Mouse (Mus musculus) retina, adult 2 months (tissue): ENCODE measurements around the gene Klhl29.
"Not testable (repeated sequence)": the region's sequence is repeated elsewhere in the genome, so short reads cannot be mapped to it uniquely, and the experiment has no call there.

Experiments
- DNase-seq: peaks from one replicate; pipeline ENCODE4 v3.0.0-alpha.2; 2012; ENCODE audit warnings: low read depth, low spot score

Klhl29 gene

DNA sequence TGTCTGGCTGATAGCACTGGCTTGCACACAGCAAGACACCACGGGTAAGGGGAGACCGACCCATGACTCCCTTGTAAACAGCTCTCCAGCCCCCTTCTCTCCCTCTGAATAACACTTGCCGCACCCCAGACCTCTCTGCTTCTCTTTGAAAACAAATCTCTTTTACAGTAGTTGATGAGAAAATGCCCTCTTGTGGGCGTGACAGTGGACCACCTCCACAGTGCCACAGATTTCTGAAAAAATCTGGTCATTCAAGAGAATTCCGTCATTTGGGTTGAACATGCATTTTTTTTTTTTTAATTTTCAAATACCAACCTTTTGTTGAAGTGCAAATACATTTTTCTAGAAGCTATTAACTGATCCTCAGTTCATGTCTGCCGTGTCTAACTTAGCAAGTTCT, 17.0 kb downstream of the Klhl29 start:
- DNase-seq, result no peak

DNA sequence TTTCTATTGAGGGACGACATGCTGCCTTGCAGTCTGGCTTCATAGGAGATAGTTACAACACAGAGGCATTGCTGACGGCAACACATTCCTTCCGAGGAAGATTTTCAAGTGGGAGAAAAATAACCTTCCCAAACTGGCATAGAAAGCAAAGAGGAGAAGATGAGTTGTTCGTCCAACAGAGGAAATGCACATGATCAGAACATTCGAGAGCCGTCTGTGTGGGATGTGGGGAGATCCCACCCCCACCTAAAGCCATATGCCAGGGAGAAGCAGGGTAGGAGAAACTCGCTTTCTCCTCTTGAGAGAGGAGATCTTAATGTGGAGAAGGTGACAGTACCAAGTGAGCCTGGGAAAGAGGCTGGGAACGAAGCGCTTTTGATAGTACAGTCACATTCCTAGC, 22.1 kb downstream of the Klhl29 start:
- no peak for DNase-seq

DNA sequence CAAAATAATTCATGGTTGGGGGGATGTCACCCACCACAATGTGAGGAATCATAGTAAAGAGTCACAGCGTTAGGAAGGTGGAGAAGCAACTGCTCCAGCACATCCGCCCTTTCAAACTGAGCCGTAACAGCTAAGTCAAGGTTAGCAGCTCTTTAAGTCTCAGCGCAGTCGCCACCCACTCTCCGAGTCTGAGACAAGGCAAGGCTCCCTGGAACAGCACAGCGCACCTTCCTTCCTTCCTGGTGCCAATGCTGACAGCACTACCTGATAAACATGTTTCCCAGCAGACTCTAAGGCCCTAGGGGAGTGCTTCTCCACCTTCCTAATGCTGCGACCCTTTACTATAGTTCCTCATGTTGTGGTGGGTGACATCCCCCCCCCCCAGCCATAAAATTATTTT, 22.7 kb downstream of the Klhl29 start:
- no peak for DNase-seq

DNA sequence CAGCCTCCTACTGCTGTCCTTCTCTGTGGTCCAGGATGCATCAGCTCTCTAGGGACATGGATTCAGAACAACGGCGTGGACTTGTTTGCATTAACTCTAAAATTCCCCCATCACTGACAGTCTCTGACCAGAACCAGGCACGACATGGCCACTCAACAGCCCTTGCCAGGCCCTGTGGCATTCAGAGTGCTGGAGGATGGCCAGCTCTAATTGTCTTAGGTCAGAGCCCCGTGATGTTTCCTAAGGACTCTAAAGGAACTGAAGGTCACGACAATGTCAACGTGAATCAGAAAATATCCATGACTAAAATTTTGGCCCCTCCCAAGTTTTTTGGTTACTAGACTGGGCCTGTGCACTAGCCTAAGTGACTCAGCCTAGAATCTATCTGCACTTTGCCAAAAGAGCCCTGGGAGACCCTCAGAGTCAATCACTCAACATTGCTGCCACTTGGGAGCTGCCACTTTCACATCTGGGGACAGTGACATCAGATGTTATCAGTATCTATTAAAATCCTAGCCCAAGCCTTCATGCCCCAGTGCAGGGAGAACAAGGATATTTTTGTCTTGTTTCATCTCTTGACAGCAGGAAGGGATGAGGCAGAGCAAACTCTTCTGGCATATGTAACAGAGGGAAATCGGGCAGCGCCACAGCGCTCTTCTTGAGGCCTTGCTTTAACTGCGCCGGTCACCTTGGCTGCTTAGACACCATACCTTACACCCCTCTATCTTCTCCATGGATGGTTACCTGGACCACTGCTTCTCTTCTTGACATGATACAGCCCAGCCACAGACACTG, 24.8 kb downstream of the Klhl29 start:
- no peak for DNase-seq

DNA sequence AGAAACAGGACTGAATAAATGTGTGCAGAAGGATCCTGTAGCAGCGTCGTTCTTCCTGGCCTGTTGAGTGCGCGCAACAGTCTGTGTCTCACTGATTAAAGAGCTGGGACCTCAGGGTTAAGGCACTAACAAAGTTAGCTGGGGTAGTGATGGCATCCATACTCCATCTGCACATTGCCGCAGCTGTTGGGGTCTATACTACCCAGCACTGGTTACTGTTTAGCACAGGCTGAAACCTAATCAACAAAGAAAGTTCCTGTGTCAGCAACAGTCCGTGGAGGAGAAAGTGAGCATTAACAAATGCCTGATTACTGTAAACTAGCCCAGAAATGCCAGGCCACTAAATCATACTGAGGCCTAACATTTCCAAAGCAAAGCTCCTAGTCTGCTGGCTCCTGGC, 30.4 kb downstream of the Klhl29 start:
- DNase-seq, result no peak

DNA sequence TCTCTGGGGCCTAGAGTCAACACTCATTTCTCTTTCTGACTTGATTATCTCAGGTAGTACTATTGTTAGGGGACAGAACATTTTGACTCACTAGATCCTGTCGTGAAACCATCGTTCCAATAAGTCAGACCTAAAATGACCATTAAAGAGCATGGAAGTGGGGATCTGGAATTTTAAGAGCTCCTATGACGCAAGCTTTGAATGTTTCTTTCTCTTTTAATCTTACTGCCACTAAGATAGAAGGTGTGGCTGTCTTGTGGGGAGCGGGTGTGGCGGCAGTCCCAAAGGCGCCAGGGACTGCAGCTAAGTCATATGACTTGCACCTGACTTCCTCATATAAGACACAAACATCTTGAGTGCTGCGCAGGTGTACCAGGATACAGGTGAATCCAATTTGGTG, 31.0 kb downstream of the Klhl29 start:
- not testable (repeated sequence) for DNase-seq

DNA sequence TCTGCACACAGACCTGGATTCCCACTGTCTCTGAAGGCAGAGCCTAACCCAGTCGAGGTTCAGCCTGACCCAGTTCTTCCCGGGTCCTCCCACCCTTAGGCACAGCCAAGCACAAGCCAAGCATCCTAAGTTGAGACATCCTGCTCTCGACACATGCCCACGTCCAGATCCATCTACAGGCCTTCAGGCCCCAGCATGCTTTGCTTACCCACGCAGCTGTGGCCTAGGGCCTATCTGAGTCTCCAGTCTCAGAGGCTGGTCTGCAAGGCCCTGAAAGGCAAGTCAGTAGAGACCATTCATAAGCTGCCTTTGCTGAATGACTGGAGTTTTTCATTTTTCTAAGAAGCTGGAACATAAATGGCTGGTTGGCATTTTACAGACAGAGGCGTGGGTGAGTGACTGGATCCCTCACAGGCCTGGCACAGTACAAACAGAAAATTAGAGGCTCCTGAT, 35.3 kb downstream of the Klhl29 start:
- DNase-seq, result no peak

DNA sequence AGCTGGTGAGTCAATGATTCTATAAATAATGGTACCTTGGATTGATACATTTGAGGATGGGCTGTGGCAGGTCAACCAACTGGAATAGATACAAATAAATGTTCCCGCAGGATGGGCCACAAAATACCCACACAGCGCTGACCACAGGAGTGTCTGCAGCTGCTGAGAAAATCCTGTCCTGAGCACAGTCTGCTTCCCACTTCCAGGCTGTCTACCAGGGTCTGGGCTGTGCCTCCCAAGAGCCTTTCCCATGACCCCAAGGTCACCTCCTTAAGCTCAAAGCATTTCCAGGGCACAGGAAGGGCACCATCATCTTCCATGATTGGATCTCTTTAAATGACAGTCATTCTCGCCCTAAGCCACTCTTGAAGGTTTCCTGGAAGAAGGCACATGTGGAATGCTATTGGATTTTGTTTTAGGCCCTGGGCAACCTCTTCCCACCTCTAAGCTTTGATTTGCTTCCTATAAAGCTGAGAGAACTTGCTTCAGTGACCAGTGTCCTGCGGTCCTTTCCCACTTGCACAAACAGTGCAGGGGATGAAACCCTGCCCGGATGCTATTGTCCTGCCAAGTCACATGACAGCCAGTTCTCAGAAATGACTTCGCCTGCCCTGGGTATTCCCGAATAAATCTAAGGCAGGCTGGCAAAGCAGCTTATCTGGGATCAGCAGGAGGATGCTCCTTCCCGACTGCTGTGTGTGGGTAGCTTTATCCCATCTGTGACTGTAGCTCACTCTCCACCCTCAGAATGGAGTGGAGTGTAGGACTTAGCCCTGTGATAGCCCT, 38.4 kb downstream of the Klhl29 start:
- DNase-seq, result peak; percentile 54

DNA sequence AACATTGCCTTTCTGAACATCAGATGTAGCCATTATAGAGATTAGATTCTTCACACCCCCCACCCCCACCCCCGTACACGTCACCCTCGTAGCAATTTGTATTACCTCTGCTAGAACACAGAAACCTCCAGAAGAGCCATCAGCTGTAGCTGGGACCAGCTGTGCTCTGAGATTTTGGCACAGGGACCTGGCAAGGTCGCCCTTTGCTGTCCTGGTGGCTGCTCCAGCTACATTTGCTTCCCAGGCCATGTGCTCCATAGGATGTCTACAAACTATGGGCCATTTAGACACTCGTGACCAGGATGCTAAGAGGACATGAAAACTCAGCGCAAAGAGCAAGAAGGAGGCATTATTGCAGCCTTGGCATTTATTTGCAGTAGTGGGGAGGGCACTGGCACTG, 39.2 kb downstream of the Klhl29 start:
- DNase-seq, result no peak

DNA sequence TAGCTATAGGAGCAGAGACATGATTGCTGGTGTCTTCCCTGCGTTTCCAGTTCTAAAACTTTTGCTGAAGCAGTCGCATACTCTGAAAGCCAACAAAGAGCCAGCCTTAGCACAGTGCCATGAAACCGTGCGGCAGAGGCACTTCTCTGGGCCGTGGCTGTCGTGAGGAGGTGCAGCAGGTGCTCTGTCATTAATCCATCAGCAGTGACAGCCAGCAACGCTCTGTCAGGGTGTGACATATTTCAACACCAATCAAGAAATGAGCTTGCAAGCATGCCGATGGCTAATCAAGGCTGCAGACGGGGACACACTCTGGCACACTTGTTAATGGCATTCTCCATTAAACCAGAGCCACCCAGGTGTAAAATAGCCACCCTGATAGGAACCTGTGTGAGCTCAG, 40.5 kb downstream of the Klhl29 start:
- DNase-seq, result no peak

DNA sequence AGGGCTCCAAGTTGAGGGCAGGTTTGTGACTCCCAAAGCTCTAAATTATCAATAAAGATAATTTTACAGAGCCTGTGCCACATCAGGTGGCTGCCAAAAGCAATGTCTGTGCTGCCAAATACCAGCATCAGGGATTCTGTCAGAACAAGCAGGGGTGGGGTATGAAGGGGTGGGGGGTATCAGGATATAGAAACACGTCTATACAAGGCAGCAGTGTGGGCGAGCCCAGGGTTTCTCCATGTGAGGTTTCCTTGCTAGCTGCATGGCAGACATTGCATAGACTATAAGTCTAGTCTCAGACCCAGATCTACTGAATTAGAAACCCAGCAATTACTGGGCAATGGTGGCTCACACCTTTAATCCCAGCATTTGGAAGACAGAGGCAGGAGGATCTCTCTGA, 41.3 kb downstream of the Klhl29 start:
- DNase-seq, result no peak

DNA sequence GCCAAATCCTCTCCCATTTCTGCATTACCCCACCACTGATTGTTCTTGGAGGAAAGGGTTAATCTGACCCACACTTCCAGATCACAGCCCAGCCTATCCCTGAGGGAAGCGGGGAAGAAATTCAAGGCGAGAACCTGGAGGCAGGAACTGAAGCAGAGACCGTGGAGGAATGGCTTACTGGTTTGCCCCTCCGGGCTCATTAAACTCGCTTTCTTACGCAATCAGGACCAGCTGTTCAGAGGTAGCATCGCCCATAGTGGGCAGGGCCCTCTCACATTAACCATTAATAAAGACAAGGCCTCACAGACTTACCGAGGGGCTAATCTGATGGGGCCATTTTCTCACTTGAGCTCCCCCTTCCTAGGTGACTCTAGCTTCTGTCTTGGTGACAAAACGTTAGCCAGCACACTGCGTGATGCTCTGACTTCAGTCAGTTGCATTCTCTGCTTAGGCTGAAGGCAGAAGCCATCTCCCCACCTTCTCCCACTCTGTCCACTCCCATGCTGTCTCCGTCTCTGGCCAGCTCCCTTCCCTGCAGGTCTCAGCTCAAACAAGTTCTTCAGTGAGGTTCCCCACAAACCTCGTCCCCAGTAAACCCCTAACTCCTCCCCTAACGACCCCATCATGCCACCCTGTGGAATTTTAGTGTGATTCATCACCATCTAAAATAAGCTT, 43.5 kb downstream of the Klhl29 start:
- no peak for DNase-seq

DNA sequence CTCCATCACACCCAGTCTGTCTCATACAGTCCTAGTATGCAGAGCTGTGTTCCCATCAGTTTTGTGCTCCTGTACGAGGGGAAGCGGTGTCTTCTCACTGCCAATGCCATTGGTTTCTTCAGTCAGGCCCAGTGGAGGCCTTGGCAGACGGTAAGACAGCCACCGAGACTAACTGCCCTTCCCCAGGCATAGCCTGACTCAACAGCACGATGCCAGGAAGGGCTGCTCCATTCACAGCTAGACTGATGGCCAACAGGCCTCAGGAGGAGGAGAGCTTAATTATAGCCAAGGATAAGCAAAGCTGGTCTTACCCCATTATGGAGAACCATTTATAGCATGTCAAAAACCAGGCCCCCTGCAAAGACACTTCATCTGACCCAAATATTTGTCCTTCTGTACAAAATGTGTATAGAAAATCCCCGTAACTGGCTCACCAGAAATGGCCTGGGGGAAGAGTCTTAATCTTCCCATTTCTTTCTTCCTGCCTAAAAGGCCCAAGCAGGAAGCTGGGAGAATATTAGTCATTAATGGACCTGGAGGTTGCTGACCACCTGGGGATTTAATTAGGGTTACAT, 44.9 kb downstream of the Klhl29 start:
- DNase-seq, result no peak

DNA sequence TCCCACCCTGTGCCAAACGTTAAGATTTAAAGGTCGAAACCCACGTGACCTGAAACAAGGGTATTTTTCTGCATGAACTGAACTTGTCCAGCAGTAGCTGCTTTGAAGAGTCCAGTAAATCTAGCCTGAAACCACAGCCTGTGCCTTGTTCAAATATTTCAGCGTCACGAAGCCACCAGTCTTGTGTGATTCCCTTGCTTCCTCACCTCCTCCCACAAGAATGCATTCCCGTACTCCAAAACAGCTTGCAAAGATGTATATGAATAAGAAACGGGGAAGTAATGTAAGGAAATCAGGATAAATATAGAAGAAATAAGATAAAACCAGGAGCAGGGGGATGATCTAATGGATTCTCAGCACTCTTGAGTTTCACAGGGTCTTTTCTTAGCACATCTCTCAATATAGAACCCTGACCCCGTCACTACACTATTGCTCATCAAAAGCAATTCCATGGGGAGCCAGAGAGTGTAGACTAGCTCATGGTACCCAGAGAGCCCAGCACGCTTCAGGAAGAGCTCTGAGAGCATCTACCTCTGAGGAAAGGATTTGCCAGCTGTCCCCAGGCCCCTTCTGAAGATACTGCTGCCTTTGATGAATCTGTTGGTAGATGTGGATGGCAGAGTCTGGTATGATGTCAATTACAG, 52.9 kb downstream of the Klhl29 start:
- no peak for DNase-seq

DNA sequence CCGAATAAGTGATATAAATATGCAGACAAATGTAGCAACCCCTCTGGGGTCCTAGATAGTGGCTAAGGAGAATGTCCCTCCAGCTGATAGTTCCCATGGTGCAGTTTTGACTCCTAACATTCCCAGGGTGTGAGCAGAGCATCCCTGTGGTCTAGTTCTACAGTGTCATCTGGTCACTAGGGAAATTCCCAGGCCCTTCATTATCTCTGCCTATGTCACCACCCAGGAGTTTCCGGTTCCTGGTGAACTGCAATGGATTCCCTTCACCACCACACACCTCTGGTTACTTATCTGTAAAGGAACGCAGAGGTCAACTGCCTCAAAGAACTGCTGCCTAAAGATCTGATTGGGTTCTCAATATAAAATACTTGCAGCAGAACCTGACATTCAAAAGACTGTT, 54.5 kb downstream of the Klhl29 start:
- DNase-seq, result no peak

DNA sequence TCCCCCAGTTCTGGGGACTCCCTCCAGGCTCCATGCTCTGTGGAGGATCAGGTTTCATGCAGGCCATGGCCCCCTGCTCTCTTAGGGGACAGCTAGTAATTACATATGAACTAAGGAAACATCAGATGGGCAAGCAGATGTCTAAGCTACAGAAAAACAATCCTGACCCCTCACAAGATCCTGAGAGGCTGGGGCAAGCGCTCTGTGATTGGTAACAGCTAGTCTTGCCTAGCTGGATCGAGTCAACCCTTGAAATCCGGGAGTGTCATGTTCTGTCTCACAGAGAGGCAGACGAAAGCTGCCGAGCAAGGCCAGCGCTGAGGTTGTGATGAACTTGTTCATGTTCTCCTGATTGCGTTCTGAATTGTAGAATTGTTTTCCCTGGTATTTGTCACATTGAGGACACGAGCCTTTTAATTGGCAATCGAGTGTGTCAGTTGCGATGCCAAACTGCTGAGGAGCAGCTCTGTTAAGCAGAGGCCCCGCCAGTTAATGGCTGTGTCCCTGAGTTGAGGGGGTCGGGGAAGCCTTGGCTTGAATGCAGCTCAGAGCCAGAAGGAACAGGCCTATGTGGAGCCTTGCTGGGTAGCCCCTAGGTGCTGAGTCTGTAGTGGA, 56.0 kb downstream of the Klhl29 start:
- no peak for DNase-seq

DNA sequence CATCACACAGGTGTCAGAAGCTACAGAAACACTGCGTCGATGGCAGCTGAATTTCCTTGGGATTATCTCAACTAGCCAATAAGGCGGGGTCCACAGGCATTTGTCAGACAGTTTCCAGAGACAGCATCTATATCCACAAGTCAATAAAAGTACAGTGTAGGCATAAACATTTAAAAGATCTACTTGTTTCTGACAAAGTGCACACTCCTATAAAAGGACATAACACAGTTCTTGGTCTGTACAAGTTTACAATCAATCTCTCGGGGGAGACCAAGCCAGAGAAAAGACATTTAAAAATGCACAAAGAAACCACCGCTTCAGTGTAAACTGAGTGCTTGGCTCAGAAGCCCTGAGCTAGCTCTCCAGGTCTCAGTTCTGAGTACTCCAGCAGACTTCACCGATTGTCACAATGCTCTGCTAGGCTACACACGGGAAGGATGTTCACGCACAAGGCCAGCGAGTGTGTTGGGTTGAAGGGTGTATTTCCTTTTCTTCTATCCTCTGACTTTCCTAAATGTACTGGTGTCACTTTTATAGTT, 59.4 kb downstream of the Klhl29 start:
- DNase-seq, result no peak

DNA sequence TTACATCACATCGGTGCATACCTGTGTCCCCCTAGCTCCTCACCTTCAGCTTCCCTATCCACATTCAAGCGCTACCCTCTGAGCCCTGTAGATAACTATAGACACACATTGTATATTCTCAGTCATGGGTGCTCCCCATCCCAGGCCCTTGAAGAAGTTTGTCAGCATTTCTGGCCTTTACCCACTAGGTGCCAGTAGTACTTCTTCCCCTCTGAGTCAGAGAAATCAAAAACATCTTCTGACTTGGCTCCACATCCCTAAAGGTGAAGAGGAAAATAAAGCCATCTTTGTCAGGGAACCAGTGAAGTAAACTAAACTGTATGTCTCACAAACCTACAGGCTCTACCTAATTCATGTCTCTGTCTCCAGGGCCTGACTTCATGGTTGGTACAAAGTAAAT, 67.6 kb downstream of the Klhl29 start:
- DNase-seq, result no peak

DNA sequence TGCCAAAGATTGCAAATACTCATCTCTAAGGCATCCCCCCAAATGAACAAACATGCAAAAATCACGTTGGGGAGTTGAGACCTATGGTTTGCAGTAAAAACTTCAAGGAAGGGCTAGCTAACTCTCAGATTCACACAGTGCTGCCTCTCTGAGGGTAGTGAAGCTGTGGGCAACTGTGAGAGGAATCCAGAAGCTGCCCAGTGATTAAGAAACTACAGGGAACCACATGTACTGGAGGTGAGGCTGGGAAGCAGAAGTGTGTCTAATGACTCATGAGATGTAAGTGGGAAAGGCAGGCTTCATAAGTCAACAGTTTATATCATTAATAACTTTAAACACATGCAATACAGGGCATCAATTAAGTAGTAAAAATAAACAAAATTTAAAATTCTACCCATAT, 70.0 kb downstream of the Klhl29 start:
- DNase-seq, result no peak

DNA sequence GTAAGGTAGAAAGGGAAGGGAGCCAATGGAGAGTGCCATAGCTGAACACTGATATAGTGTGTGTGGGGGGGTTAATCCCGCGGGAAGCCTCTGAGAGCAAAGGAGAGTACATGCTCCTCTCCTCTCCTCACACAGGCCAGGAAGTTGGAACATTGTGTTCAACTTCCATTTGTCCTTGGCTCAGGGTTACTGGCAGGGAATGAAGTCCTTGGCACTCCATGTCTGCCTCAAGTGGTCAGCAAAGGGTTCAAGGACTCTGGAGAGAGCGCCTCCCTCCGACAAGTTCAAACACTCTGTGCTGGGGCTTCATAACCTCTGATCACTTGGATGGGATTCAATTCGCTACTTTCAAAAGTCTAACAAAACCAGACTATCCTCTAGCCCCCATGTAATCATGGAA, 71.6 kb downstream of the Klhl29 start:
- DNase-seq, result no peak

DNA sequence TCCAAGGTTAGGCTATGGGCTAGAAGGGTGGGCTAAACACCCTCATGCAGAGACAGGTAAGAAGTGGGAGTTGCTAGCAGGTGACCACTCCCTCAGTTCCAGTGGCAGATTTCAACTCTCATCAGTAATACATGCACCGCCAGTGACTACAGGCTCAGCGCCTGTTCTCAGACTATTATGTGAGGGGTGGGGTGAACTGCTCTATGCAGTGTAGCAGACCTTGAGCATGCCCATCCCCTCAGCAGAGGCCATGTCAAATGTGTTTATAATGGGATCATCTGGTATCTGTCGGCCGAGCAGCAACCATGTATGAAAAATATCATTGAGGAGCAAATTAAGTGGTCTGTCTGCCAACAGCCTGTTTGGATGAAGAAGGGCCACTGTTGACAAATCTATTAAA, 72.4 kb downstream of the Klhl29 start:
- DNase-seq, result no peak
